Mouse (Mus musculus) cerebellum, postnatal 4 days (tissue): Measurements from ENCODE around the gene Wfikkn2.
"Not testable (repeated sequence)": the region's sequence is repeated elsewhere in the genome, so short reads cannot be mapped to it uniquely, and the experiment has no call there.

Source experiments
- DNase-seq, 2 experiments: peaks; one replicate each; pipeline ENCODE4 v3.0.0; 2022; ENCODE audit warnings: low spot score in 2 of 2, mixed read lengths in 1 of 2

The Wfikkn2 gene

DNA sequence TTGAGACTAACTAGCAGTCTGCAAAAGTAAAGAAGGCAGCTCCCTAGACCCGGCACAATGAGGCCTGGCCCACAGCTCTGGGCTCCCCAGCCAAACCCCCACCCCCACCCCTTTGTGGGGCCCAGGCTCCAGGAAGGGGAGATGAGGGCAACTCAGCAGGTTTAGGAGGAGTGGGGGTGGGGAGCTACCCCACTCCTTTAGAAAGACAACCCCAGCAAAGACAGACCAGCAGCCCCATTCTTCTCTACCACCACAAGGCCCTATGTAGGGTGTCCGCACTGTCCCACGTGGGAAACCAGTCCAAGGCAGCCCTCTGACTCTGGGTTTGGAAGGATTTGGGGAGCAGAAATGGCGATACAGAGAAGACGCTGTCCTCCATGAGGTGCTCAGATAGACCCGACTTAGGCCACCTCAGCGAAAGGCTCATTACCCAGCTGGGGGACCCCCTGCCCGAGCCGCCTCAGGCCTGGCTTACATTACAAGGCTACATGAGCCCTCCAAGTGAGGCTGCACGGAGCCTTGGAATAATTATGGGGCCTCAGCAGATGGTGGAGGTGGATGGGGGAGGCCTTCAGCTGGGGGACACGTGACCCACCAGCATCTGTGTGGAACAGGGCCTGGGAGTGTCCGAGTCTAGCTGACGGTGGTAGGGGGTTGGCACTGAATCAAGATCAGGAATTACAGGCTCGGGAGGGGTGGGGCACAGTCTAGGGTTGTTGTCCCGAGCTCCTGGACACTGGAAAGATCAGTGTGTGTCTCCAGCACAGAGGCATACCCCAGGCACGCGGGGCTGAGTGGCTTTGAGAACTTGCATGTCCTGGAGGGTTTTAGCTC is at the start of gene Wfikkn2:
Gene Wfikkn2 (minus strand): TSS at position 51 of the 834 bp plus-strand sequence.
- peak in 1 of 2 experiments; percentile 67 for DNase-seq

DNA sequence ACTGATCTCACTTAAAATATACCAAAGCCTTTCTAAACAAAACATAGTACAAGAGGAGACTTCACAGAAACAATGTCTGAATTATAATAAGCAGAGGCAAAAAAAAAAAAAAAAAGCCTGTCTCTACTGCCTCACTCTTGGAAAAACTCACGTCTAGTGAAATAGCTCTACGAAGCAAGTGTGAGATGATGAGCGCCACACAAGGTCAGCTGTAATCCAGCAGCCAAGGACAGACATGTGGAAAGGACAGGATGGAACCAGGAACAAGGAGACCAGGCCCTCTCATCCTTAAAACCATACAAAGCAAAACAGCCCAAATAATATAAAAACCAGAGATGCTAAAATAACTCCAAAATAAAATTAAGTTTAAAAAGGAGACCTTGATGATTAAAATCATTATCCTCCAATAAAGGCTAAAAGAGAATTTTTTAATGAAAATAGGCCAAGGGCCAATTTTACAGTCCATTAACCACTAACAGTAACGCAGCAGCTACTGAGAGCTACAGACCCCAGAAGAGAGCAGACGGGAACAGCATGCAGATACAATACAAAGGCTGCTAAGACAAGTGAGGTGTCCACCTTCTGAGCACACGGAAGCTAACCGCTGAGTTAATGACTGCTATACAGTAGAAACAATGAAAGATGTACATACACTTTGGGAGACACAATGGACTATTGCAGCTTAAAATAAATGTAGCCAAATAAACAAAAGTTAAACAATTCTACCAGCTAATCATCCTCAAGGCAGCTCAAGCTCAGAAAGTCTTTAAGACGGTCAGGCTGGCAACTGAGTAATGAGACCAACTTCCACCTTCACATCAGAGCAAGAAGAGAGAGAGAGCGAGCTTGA is 49.4 kb upstream of the Wfikkn2 start:
- DNase-seq: no peak

DNA sequence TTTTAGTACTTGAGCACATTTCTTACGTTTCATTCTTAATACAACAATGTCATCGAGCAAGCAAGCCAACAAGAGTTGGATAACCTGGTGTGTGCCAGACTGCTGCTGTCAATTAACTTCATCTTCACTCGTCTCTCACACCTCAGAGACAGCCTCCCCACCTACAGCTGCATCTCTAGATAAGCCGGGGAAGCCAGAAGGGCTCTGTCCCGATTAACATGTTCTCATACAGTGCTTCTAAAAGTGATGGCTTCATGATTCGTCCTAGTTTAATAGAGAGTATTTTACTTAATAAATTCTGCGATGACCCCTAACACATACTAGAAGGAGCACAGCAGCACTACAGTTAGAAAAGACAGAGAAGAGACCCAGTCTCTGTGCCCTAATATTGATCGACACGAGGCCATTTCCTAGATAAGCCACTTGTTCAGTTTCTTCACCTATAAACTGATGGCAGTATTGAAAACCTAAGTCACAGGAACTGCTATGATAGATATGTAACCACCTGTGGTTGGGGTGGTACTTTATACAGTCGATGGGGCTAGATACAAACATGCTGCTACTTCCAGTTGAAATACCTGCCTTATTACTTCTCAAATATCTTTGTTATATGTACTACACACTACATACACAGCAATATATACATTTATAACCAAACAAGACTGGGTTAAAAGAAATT is 44.4 kb upstream of the Wfikkn2 start:
- no peak for DNase-seq

DNA sequence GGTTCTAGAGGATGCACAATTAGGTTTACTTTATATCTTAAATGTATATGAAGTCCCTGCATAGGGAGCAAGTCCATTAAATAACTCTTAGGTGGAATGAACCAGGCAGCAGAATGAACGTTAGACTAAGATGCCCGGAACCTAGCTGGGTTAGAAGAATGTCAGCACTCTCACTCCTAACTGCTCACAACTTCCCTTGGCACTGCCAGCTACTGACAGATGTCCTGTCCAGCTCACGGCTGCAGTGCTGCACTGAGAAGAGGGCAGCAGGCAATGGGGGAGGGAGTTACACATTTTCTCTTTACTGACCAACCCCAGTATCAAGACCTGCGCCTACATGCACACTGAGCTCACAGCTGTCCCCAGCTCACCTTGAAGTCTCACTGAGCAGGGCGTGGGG is 41.3 kb upstream of the Wfikkn2 start:
- DNase-seq: no peak

DNA sequence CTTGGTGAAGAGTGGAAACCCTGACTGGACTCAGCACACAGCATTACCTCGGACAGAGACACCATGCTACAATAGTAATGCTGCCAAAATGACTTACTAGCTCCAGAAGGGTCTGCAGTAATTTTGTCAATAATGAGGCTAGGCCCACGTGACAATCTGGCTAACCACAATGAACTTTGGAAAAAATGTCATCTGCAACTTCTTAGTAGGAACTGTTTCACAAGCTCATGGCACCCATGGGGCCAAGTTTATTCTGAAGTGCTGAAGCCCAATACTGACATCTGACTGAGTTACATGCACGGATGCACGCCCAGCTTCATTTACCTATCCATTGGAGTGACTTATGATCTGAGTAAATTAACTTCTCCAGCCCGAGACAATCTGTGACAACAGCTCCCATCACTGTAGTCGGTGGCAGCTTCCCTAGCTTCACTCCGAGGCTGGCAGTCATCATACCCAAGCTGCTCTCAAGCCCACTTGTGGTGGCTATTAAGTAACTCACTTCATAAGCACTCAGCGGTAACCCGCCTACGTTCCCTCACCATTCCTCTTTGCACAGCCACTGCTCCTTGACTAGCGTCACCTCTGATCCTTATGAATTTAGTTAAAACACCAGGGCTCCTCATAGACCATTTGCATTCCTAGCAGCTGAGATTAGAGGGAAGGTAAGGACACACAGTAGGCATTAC is 40.2 kb upstream of the Wfikkn2 start:
- no peak for DNase-seq

DNA sequence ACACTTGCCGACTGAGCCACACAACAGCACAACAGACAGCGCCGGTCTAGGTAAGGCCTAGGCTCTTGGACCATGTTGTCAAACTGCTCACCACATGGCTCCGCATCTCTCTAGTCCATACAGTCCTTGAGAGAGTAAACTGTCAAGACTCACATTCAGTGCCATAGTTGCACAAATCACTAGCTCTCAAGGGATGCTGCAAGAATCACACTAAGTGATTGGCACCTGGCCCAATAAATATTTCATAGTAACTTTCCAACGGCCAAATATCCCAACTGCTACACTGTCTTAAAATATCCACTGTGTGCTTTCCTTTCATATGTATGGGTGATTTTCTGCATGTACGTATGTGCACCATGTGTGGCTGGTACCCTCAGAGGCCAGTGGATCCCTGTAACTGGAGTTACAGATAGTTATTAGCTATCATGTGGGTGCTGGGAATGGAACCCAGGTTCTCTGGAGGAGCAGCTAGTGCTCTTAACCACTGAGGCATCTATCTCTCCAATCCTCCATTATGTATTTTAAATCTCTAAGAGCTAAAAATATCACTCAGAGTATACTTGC is 37.8 kb upstream of the Wfikkn2 start:
- DNase-seq: no peak

DNA sequence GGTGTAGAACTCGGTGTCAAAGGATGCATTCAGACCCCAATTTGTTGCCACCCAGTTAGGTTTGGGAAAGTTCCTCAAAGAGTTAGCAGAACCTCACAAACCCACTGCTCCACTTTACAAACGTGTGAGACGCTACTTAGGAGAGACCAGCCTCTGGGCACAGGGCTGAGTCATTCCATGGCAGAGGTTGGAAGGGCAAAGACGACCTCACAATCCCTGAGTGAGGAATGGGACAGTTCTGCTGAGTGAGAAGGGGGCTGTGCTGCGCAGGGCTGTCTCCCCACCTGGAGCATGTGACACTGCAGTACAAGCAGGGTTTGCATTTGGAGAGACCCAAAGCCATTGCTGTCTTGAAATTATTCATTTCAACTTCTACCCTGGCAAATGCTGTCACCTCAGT is 36.5 kb upstream of the Wfikkn2 start:
- DNase-seq: no peak

DNA sequence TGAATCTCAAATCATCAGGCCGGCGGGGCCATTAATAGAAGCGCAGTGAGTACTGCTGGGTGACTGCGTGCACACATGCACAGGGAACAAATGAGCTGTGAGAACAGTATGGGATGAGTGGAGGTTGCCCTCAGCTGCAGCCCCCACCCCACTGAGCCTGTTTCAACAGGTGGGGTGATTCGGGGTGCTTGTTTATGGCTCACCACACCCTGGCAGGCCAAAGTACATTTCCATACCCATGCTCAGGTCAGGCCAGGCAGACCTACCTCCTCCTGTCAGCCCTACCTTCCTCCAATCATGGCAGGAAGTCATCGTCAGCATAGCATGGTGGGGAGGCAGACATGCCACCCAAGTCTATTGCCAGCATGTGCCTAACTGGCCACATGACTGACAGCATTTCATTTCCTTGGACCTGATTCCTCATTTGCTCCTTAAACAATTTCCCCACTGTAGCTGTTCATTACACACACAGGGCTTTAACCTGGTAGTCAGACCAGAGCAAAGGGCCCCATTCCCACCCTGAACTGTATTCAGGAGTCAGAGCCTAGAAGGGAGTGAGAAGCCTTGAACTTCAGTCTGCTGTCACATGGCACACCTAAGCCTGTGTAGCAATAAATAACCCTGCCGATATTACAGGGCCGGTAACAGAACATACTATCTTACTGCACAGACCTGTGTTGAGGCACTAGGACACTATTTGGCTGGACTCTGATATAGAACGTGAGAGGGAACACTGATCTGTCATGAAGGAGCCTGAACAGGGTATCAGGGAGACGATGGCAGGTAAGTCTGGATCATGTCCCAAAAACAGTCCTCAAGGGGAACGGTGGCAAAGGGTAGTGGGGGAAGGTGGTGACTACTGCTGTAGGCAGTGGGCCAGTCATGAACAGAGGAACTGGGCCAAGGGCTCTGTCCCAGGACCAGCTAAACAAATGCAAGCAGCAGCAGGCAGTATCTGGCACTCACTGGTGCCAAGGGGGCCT is 35.7 kb upstream of the Wfikkn2 start, which contains the start of gene Gm21885:
Gene Gm21885 (plus strand): TSS at position 675 of the 983 bp plus-strand sequence.
- peak in 1 of 2 experiments; percentile 21 for DNase-seq

DNA sequence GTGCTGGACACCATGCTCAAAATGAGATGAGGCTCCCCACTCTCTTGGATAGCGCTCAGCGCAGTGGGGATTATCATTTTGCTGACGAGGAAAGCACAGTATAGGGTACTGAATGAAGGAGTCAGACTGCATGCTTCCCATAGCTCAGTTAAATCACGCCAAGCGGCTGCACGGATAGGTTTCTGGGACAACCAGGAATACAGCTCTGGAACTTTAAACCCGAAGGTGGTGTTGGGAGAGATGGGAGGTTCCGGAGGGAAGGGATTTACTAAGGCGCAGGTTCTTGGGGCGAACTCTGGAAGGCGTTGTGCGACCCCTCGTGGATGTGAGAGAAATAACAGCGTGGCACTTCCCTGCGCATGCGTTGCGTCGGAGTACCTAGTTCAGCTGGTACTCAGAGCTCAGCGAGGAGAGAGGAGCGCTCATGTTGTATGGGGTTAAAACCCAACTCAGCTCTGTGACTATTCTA is 31.1 kb upstream of the Wfikkn2 start:
- DNase-seq: peak; percentile 90 to 91

DNA sequence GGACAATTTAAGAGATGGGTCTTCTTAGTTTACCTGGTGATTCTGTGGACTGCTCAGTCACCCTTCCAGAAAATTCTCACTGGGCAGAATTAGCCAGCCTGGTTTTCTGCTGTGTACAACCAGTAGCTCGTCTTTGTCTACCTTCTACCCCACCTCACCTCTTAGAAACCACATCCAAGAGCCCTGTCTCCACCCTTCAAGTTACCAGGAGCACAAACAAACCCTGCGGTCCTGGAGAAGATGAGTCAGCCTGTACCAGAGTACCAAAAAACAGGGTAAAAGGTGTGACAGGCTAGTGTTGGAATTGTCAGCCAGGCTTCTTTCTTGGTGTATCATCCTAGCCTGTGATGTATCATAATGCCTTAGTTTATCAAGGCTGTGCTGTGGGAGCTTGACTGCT is 29.9 kb upstream of the Wfikkn2 start:
- DNase-seq: no peak

DNA sequence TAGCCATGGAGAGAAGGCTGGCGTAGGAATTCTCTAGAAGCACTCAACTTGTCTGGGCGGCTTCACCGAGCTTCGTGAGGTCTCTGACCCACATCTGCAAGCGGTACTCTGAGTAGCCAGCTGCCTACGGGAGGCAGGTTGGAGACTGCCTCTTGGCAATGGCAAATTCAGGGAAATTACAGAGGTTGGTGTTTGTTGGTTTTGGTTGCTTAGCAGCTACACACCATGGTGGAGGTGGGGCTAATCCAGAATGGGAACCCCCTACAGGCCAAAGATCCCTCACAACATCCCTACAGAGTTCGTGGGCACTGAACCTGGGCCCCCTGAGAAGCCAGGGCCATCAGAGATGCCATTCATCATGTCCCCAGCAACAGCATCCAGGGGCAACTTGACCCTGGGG is 29.4 kb upstream of the Wfikkn2 start:
- DNase-seq: no peak

DNA sequence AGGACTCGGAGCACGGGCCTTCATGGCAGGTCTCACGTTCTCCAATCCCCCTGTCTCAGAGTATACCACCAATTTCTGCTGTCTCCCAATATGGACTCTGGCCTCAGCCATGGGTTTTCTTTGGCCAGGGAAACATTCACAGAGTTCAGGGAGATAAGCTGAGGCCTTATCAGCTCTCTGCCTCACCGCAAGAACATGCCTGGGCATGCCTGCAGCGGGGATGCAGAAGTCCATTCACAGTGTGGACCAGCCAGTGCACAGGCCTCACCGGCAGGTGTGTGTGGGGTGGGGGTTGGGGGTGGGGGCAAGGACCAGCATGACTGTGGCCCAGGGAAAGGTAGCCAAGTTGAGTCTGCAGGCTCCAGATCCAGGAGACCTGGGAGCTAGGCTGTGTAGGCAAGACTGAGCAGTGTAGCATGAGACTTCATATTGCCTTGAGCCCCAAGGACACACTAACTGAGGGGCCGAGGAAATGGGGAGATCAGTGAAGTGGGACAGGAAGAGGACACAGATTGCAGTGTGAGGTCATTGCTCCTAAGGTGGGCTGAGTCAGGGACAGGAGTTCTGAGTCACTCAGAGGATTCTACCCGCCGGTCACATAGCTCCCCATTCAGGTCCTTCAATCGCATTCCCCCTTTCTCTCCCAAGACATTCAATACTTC is 28.5 kb upstream of the Wfikkn2 start:
- DNase-seq: no peak

DNA sequence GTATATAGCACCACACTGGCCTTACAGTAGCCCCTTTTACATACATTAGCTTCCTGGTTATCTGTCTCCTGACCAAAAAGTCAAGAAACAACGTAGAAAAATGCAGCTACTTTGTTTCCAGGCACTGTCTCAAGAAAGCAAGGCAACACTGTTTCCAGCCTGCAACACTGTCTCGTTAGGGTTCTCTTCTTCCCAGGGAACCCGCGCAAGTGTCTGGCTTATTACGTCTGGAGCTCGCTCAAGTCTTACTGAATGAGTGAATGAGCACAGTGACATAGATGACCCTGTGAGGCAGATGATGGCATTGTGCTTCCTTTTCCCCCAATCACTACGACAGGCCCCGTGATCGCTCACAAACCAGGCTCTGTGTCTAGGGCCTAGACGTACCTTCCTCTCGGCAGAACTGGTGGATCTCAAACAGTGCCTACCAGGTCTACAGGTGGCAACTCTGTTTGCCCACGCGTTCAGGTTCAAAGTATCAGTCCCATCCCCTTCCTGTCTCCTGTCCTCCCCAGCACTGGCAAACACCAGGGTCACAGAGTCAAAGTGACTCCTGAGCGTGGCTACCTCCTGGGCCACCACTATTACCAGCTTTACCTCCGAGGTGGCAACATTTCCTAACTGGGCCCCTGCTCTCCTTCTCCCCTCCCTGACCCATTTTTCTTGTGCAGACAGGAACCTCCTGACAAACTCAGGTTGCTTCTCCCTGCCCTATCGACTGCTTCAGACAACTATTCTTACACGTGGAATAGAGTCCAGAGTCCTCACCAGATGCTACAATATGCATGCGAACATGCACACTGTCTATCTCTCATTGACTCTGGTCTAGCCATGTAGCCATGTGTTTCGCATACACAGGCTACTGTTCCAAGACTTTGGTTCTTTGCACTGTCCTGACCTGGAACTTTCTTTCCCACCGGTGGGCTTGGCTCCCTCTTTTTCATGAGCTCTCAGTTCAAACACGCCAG is 27.4 kb upstream of the Wfikkn2 start:
- DNase-seq: no peak

DNA sequence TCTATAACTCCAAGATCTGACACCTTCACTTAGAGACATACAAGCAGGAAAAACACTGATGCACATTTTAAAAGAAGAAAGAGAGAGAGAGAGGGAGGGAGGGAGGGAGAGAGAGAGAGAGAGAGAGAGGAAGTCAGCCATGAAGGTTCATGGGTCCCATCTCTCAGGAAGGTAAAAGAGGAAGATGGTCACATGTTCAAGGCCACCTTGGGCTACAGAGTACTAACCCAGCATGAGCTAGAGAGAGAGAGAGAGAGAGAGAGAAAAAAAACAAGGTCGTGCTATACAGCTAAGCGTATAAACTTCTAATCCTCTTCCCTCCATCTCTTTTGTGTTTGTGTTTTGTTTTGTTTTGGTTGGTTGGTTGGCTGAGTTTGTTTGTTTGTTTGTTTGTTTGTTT is 25.2 kb upstream of the Wfikkn2 start:
- DNase-seq: no peak

DNA sequence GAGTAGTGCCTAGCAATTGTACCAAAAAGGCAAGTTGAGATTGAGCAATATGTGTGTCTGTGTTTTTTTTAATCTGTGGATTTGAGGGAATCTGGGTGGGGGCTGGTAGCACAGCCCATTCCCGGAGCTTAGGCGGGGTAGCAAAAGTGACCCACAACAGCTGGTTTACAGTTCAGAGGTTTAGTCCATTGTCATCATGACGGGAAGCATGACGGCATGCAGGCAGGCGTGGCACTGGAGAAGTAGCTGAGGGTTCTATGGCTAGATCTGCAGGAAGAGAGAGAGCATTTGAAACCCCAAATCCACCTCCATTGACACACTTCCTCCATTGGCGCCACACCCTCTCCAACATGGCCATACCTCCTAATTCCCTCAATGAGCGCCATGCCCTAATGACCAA is 24.1 kb upstream of the Wfikkn2 start:
- no peak for DNase-seq

DNA sequence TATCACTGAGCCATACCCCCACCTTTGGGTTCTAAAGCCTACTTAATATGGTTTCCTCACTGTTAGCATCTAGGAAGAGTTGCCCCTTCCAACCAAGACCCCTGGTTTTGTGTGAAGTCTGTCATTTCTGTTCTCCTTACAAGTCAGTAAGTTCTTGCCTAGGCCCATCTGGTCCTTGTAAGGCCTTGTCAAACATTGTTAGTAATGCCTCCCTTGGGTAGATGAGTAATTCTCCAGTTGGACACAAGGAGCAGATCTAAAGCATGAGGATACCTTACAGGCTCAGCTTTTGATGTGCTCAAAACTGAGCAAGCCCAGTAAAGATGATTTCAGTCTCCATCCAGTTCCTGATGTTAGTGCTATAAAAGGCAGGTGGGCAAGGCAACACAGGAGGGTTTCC is 23.0 kb upstream of the Wfikkn2 start:
- DNase-seq: no peak

DNA sequence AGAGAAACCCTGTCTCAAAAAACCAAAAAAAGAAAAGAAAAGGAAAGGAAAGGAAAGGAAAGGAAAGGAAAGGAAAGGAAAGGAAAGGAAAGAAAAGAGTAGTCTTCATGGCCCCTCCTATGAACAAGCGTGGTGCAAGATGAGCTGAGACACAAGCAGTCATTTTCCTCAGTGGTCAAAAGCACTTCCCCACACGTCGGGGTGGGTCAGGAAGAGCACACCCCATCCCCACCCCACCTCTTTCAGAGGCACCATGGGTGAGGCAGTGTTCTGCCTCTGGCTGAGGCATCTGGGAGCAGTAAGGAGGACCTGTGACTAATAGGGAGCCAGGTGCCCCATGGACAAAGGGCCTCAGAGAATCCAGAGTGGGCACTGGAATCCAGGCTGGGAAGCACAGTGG is 20.4 kb upstream of the Wfikkn2 start:
- DNase-seq: not testable (repeated sequence)

DNA sequence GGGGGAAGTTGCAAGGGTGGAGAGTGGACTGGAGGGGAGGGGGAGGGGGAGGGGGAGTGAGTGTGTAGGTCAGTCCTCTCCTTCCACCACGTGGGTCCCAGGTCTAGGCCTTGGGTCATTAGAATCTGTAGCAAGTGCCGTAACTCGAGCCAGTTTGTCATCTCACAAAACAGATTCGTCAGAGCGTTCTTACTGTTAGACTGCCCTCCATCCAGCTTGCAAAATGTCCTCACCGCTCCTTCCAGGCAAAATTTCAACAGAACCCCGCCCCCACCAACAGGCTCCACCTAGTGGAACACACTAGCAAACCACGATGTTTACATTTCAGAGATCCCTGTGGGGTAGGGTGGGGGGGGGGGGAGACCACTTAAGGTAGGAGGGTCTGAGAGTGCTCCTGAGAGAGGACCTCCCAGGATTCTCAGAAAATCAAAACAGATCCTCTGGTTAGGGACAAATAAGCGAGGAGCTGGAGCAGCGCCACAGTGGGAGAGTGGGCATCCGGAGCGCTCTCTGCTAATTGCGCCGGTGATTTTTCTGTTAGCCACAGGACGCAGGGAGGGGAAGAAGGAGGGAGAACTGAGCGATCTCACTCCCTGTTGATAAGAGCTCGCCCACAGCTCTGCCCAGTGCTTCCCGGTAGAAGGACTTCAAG is 19.5 kb upstream of the Wfikkn2 start:
- peak in 1 of 2 experiments; percentile 62 for DNase-seq
